Mouse (Mus musculus) frontal cortex, adult (tissue): ENCODE measurements around the gene Mroh9.

Experiments used
- ATAC-seq: cut with Nextera tagmentation; 2 replicates; pipeline ENCODE4 v1.9.2; 2017; ENCODE audit warnings: mild to moderate bottlenecking, moderate library complexity, mixed read lengths; ENCODE audit not compliant: low TSS enrichment

The Mroh9 gene

GRCm38 (mm10) chr1:163085570-163085969 is at the start of gene Mroh9:
Gene Mroh9, minus strand, starts transcription at chr1:163085670.
- ATAC-seq = no peak

GRCm38 (mm10) chr1:163129976-163130375 is 44.5 kb upstream of the Mroh9 start:
- ATAC-seq = no peak

GRCm38 (mm10) chr1:163129129-163129900 is 43.8 kb upstream of the Mroh9 start:
- peak; percentile 52 for ATAC-seq

- ATAC-seq = peak; percentile 78
Measured at GRCm38 (mm10) chr1:163126175-163126881, 40.9 kb upstream of the Mroh9 start.

- no peak for ATAC-seq
Measured at GRCm38 (mm10) chr1:163122414-163122813, 36.9 kb upstream of the Mroh9 start.

GRCm38 (mm10) chr1:163113461-163114174 is 28.1 kb upstream of the Mroh9 start:
- ATAC-seq = no peak

- no peak for ATAC-seq
Measured at GRCm38 (mm10) chr1:163112482-163113164, 27.2 kb upstream of the Mroh9 start.

- ATAC-seq = no peak
Measured at GRCm38 (mm10) chr1:163104960-163105359, 19.5 kb upstream of the Mroh9 start.

- ATAC-seq = peak; percentile 72; the same call in 1 of the 2 replicates
Measured at GRCm38 (mm10) chr1:163091438-163092155, 6.1 kb upstream of the Mroh9 start.

- ATAC-seq = peak; percentile 81
Measured at GRCm38 (mm10) chr1:163070502-163070901, 15.0 kb downstream of the Mroh9 start.

GRCm38 (mm10) chr1:163060381-163060780 is 25.1 kb downstream of the Mroh9 start:
- 0 out of 2 replicates have a peak, but pooled peaks have one; percentile 27 for ATAC-seq

- no peak for ATAC-seq
Measured at GRCm38 (mm10) chr1:163057363-163057762, 28.1 kb downstream of the Mroh9 start.

- 0 out of 2 replicates have a peak, but pooled peaks have one; percentile 47 for ATAC-seq
Measured at GRCm38 (mm10) chr1:163055629-163056028, 29.8 kb downstream of the Mroh9 start.

- ATAC-seq = peak; percentile 79
Measured at GRCm38 (mm10) chr1:163023075-163023474, 62.4 kb downstream of the Mroh9 start.

- ATAC-seq = no peak
Measured at GRCm38 (mm10) chr1:163009220-163009619, 76.2 kb downstream of the Mroh9 start.

- no peak for ATAC-seq
Measured at GRCm38 (mm10) chr1:163003496-163003895, 82.0 kb downstream of the Mroh9 start.

- ATAC-seq = peak; percentile 38; the same call in 1 of the 2 replicates
Measured at GRCm38 (mm10) chr1:163001271-163001829, 84.1 kb downstream of the Mroh9 start.

- ATAC-seq = no peak
Measured at GRCm38 (mm10) chr1:162987546-162987945, 97.9 kb downstream of the Mroh9 start.

GRCm38 (mm10) chr1:162986777-162987176 is 98.7 kb downstream of the Mroh9 start:
- no peak for ATAC-seq

- ATAC-seq = no peak
Measured at GRCm38 (mm10) chr1:162986121-162986748, 99.2 kb downstream of the Mroh9 start.
